Mouse (Mus musculus) spleen, embryonic (tissue): Measurements from ENCODE around the gene Lpar1.

Experiments
- CTCF ChIA-PET: fragments of 350-600 bp; sonication (Branson Sonifier 250); formaldehyde crosslinking; loops from one replicate; lab custom pipeline; 2022; lab: Charles Lee

Lpar1 gene

GRCm38 (mm10) chr4:58453334-58453733 lies 100.4 kb downstream of the Lpar1 start:
- CTCF ChIA-PET, result no interaction called here

GRCm38 (mm10) chr4:58448825-58449224 lies 104.9 kb downstream of the Lpar1 start:
- CTCF ChIA-PET, result no interaction called here

GRCm38 (mm10) chr4:58447841-58448240 lies 105.9 kb downstream of the Lpar1 start:
- CTCF ChIA-PET, result no interaction called here

GRCm38 (mm10) chr4:58445846-58446245 lies 107.9 kb downstream of the Lpar1 start:
- CTCF ChIA-PET, result interaction anchor here (0.6 kb wide), 1 partner anchor 27 kb away, joined by 3 read pairs; no protein-coding TSS in a partner anchor

GRCm38 (mm10) chr4:58442338-58442737 lies 111.4 kb downstream of the Lpar1 start:
- CTCF ChIA-PET, result no interaction called here

- CTCF ChIA-PET, result interaction anchor here (0.6 kb wide), 2 partner anchors 14 to 42 kb away, joined by 4 to 6 read pairs; no protein-coding TSS in a partner anchor
These were observed 115.0 kb downstream of the Lpar1 start for GRCm38 (mm10) chr4:58438654-58439053.

- CTCF ChIA-PET, result no interaction called here
These were observed 116.4 kb downstream of the Lpar1 start for GRCm38 (mm10) chr4:58437271-58437670.

- CTCF ChIA-PET, result no interaction called here
These were observed 130.3 kb downstream of the Lpar1 start for GRCm38 (mm10) chr4:58423276-58423930.

- CTCF ChIA-PET, result no interaction called here
These were observed 134.5 kb downstream of the Lpar1 start for GRCm38 (mm10) chr4:58419225-58419624.

- CTCF ChIA-PET, result no interaction called here
These were observed 136.4 kb downstream of the Lpar1 start for GRCm38 (mm10) chr4:58417319-58417718.

GRCm38 (mm10) chr4:58415537-58415936 lies 138.2 kb downstream of the Lpar1 start:
- CTCF ChIA-PET, result no interaction called here

GRCm38 (mm10) chr4:58413188-58414185 lies 140.2 kb downstream of the Lpar1 start:
- CTCF ChIA-PET, result no interaction called here

GRCm38 (mm10) chr4:58401973-58402501 lies 151.7 kb downstream of the Lpar1 start:
- CTCF ChIA-PET, result interaction anchor here (0.6 kb wide), 2 partner anchors 284 to 716 kb away, joined by 3 to 4 read pairs; no protein-coding TSS in a partner anchor

GRCm38 (mm10) chr4:58400861-58401341 lies 152.8 kb downstream of the Lpar1 start:
- CTCF ChIA-PET, result no interaction called here
